Mouse (Mus musculus): ENCODE data around the gene Rassf10. TPM values are rescaled to one million over a fixed set of nuclear protein-coding genes. Genes with fewer than 3 reads are reported as not detected.

Gene Rassf10
- polyA plus RNA-seq (2014; fragmentation: Nextera tagmentation; extraction: Ambion mirVana), result 15.8 and 19.4 TPM in 2 replicates

- H3K9ac ChIP-seq (ENCODE audit: low read depth, low read length), result peak within 1 kb of the TSS; percentile 75
- H3K4me2 ChIP-seq (replicated peaks; ENCODE audit: low read depth, low read length), result peak within 1 kb of the TSS; percentile 90
- H3K4me3 ChIP-seq (ENCODE audit: low read length), result peak within 1 kb of the TSS; percentile 63
- no peaks in the 10 kb centered on the region for H3K9me3 ChIP-seq (ENCODE audit: control insufficient read depth, low read length)
- H3K27ac ChIP-seq (ENCODE audit: low read depth, low read length), result peak within 1 kb of the TSS; percentile 74
- 0 out of 2 replicates have a peak, but pooled peaks cover 4% of the 10 kb centered on the region for H3K36me3 ChIP-seq (ENCODE audit: control insufficient read depth, insufficient read depth, low read length)
- H3K4me1 ChIP-seq (ENCODE audit: control insufficient read depth, insufficient read depth, low read length), result peaks cover 13% of the 10 kb centered on the region; the same call in 1 of the 2 replicates
- WGBS, result 1% methylated on average over 41 of the region's 41 CpGs
- H3K27me3 ChIP-seq (ENCODE audit: control insufficient read depth, insufficient read depth, low read length), result peaks cover 19% of the 10 kb centered on the region
- ATAC-seq (ENCODE audit: low FRiP score, low TSS enrichment), result peak; percentile 93
Measured at GRCm38 (mm10) chr7:112953777-112954291, at the start of gene Rassf10. Gene Rassf10, plus strand, starts transcription at chr7:112953962.

DNA sequence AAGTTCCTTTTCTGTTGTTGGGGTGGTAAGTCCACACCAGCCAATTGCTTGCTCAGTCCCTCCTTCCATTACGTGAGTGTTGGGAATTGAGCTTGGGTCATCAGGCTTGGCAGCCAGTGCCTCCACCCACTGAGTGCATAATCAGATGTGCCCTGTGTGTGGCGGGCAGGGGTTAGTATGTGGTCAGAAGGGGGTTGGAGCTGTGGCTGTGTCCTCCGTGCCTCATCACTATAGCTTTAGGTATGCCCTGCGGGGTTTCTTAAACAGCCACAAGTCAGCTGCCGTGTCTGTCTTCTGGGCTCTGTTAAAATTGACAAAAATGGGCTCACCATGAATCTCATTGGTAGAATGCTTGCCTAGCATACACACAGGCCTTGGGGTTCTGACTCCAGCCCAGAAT lies 46.9 kb upstream of the Rassf10 start:
- H3K4me1 ChIP-seq (ENCODE audit: control insufficient read depth, insufficient read depth, low read length), result no peaks in the 10 kb centered on the region; the same call in 1 of the 2 replicates
- no peaks in the 10 kb centered on the region for H3K9me3 ChIP-seq (ENCODE audit: control insufficient read depth, low read length)
- ATAC-seq (ENCODE audit: low FRiP score, low TSS enrichment), result no peak
- H3K27me3 ChIP-seq (ENCODE audit: control insufficient read depth, insufficient read depth, low read length), result no peaks in the 10 kb centered on the region
- 83% methylated on average over 5 of the region's 5 CpGs for WGBS
- H3K4me3 ChIP-seq (ENCODE audit: low read length), result no peak overlapping the region
- H3K36me3 ChIP-seq (ENCODE audit: control insufficient read depth, insufficient read depth, low read length), result peaks cover 3% of the 10 kb centered on the region; the same call in 1 of the 2 replicates
- H3K27ac ChIP-seq (ENCODE audit: low read depth, low read length), result no peak overlapping the region
- no peak overlapping the region for H3K9ac ChIP-seq (ENCODE audit: low read depth, low read length)
- no peak overlapping the region for H3K4me2 ChIP-seq (replicated peaks; ENCODE audit: low read depth, low read length)

DNA sequence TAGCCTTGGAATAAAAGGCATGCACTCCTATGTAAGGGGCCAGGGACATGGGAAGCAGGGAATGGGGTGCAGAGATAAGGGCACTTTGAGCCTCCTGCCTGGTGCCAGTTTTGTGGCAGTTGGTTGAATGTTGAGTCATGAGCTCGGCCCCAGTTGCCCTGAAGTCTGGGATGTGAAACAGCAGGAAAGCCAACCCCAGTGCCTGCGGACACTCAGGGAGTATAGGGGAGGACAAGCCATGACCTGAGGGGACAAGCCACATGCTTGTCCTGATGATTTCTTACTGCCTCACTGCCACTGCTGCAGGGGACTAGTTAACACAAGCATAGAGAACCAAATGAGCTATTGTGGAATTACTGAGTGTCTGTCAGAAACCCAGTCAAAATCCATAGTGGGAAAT lies 46.3 kb upstream of the Rassf10 start:
- H3K27me3 ChIP-seq (ENCODE audit: control insufficient read depth, insufficient read depth, low read length), result no peaks in the 10 kb centered on the region
- H3K36me3 ChIP-seq (ENCODE audit: control insufficient read depth, insufficient read depth, low read length), result peaks cover 3% of the 10 kb centered on the region; the same call in 1 of the 2 replicates
- H3K4me3 ChIP-seq (ENCODE audit: low read length), result no peak overlapping the region
- ATAC-seq (ENCODE audit: low FRiP score, low TSS enrichment), result no peak
- no peak overlapping the region for H3K4me2 ChIP-seq (replicated peaks; ENCODE audit: low read depth, low read length)
- no peaks in the 10 kb centered on the region; the same call in 1 of the 2 replicates for H3K4me1 ChIP-seq (ENCODE audit: control insufficient read depth, insufficient read depth, low read length)
- H3K9me3 ChIP-seq (ENCODE audit: control insufficient read depth, low read length), result no peaks in the 10 kb centered on the region
- WGBS, result 41% methylated on average over 2 of the region's 2 CpGs
- H3K27ac ChIP-seq (ENCODE audit: low read depth, low read length), result no peak overlapping the region
- H3K9ac ChIP-seq (ENCODE audit: low read depth, low read length), result no peak overlapping the region

DNA sequence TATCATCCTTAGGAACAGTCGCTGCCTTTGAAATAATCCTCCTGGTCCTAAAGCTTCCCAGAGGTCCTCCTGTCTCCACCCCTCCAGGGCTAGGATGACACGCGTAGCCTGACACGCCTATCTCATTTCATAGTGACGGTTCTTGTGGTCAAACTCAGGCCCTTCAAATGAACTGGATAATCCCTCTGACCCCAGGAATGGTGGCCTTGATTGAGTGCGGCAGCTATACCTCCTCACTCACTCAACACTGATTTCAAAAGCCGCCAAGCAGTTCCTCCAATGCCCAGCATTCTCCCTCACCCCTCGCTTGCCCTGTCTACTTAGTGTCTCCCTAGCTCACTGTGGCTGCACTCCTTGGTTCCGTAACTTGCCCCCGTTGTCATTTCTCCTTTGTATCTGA lies 44.6 kb upstream of the Rassf10 start:
- Histone ChIP-seq H3K27me3 (ENCODE audit: control insufficient read depth, insufficient read depth, low read length) (no peaks in the 10 kb centered on the region), H3K9me3 (ENCODE audit: control insufficient read depth, low read length) (no peaks in the 10 kb centered on the region), H3K27ac (ENCODE audit: low read depth, low read length) (no peak overlapping the region), H3K4me3 (ENCODE audit: low read length) (no peak overlapping the region), H3K4me2 (replicated peaks; ENCODE audit: low read depth, low read length) (no peak overlapping the region), H3K4me1 (ENCODE audit: control insufficient read depth, insufficient read depth, low read length) (no peaks in the 10 kb centered on the region; the same call in 1 of the 2 replicates), H3K36me3 (ENCODE audit: control insufficient read depth, insufficient read depth, low read length) (peaks cover 3% of the 10 kb centered on the region; the same call in 1 of the 2 replicates), H3K9ac (ENCODE audit: low read depth, low read length) (no peak overlapping the region)
- WGBS, result 83% methylated on average over 10 of the region's 10 CpGs
- ATAC-seq (ENCODE audit: low FRiP score, low TSS enrichment), result no peak

DNA sequence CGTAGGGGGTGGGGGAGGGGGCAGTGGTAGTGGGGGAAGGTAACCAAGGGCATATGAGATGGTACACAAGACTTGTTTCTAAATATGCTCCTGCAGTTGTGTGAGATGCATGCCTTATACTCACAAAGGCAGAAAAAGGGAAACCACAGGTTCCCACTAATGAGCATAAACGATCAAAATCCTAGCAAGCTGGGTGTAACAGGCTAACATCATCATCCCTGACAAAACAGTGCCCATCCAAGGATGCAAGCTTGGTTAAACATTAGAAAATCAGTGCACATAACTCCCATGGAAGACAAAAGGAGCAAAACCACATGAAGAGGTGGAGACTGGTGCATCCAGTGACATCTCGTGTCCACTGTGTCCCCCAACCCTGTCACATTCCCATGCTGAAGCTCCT lies 40.8 kb upstream of the Rassf10 start:
- H3K27me3 ChIP-seq (ENCODE audit: control insufficient read depth, insufficient read depth, low read length), result no peaks in the 10 kb centered on the region
- no peak overlapping the region for H3K4me3 ChIP-seq (ENCODE audit: low read length)
- H3K36me3 ChIP-seq (ENCODE audit: control insufficient read depth, insufficient read depth, low read length), result no peaks in the 10 kb centered on the region
- 83% methylated on average over 3 of the region's 3 CpGs for WGBS
- H3K27ac ChIP-seq (ENCODE audit: low read depth, low read length), result no peak overlapping the region
- no peaks in the 10 kb centered on the region for H3K9me3 ChIP-seq (ENCODE audit: control insufficient read depth, low read length)
- no peak for ATAC-seq (ENCODE audit: low FRiP score, low TSS enrichment)
- H3K4me2 ChIP-seq (replicated peaks; ENCODE audit: low read depth, low read length), result no peak overlapping the region
- 0 out of 2 replicates have a peak, but pooled peaks cover 7% of the 10 kb centered on the region for H3K4me1 ChIP-seq (ENCODE audit: control insufficient read depth, insufficient read depth, low read length)
- H3K9ac ChIP-seq (ENCODE audit: low read depth, low read length), result no peak overlapping the region

DNA sequence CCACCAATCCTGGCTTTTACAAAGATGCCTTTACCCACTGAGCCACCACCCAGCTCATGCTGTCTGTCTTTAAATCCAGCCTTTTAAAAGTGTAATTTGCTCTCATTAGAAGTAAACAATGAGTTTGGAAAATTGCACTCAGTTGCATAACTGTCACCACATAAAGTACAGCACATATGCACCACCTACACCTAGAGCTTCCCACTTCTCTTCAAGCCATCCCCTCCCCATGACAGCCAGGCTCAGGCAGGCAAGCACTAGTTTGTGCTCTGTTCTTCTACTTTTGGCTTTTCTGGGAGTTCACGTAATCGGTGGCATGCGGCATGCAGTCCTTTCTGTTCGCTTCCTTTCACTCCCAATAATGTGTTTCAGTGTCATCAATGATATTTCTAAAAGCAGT lies 38.2 kb upstream of the Rassf10 start:
- H3K4me3 ChIP-seq (ENCODE audit: low read length), result no peak overlapping the region
- no peak overlapping the region for H3K27ac ChIP-seq (ENCODE audit: low read depth, low read length)
- H3K4me2 ChIP-seq (replicated peaks; ENCODE audit: low read depth, low read length), result no peak overlapping the region
- no peaks in the 10 kb centered on the region for H3K27me3 ChIP-seq (ENCODE audit: control insufficient read depth, insufficient read depth, low read length)
- 0 out of 2 replicates have a peak, but pooled peaks cover 11% of the 10 kb centered on the region for H3K4me1 ChIP-seq (ENCODE audit: control insufficient read depth, insufficient read depth, low read length)
- H3K9me3 ChIP-seq (ENCODE audit: control insufficient read depth, low read length), result no peaks in the 10 kb centered on the region
- H3K9ac ChIP-seq (ENCODE audit: low read depth, low read length), result no peak overlapping the region
- H3K36me3 ChIP-seq (ENCODE audit: control insufficient read depth, insufficient read depth, low read length), result no peaks in the 10 kb centered on the region
- WGBS, result 95% methylated on average over 4 of the region's 4 CpGs
- ATAC-seq (ENCODE audit: low FRiP score, low TSS enrichment), result no peak

DNA sequence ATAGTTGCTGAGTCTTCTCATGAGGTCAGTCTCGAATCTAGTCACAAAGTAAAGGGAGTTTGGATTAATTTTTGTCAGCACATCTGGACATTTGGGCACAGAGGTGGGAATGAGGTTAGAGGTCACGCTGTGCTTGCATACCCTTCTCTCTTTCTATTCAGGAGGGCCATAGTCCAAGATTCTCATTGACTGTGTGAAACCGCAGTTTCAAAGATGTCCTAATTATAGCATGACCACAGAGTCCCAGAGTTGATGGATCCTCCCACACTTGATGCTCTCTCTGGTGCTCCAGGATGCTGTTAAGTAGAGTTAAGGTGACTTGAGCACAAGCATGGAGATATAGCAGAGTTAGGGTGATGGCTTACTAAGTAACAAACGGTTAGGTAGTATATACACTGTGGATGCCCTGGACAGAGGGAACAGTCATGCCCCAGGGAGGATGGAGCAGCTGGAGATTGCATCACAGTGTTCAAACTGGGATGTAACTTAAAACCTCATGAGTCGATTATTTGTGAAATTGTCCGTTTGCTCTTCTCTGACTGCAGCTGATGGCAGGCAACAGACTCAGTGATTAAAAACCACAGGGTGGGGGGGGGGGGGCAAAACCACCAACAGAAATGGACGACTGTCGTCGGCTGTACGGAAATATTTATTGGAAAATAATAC lies 36.0 kb upstream of the Rassf10 start:
- Histone ChIP-seq H3K4me3 (ENCODE audit: low read length) (no peak overlapping the region), H3K9me3 (ENCODE audit: control insufficient read depth, low read length) (no peaks in the 10 kb centered on the region), H3K27ac (ENCODE audit: low read depth, low read length) (no peak overlapping the region), H3K4me2 (replicated peaks; ENCODE audit: low read depth, low read length) (no peak overlapping the region), H3K36me3 (ENCODE audit: control insufficient read depth, insufficient read depth, low read length) (no peaks in the 10 kb centered on the region), H3K4me1 (ENCODE audit: control insufficient read depth, insufficient read depth, low read length) (peaks cover 13% of the 10 kb centered on the region; the same call in 1 of the 2 replicates), H3K27me3 (ENCODE audit: control insufficient read depth, insufficient read depth, low read length) (no peaks in the 10 kb centered on the region), H3K9ac (ENCODE audit: low read depth, low read length) (no peak overlapping the region)
- 0 out of 2 replicates have a peak, but pooled peaks have one; percentile 41 for ATAC-seq (ENCODE audit: low FRiP score, low TSS enrichment)
- 56% methylated on average over 10 of the region's 10 CpGs for WGBS

DNA sequence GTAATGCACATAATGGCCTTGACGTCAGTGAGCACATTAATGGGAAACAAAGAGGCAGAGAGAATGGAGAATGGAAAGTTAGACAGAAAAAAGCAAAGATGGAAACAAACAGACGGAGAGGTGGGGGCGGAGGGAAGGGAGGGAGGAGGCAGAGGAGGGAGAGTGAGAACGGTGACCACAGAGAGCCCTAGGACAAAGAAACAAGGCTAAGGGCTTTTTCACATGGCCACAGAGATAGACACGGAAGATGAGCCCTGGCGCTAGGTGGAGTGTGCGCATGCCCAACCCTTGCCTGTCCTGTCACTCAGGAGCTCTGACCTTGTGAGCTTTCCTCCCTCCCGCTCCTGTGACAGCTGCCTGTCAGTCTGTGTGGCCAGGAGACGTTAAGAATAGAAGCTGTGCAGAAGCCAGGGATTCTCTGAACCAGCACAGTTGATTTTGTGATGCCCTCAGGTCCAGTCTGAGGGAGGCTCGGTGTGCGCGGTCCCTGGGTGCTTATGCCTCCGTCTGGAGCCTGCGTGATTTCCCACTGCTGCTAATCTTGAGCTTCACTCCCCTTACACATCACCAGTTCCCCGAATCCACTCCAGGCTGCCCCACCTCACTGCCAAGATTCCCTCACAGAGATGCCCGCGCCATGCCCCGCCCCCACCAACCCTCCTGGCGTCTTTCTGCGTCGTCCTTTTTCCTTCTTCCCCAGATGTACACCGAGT lies 35.3 kb upstream of the Rassf10 start:
- Histone ChIP-seq H3K9me3 (ENCODE audit: control insufficient read depth, low read length) (no peaks in the 10 kb centered on the region), H3K4me3 (ENCODE audit: low read length) (no peak overlapping the region), H3K4me2 (replicated peaks; ENCODE audit: low read depth, low read length) (no peak overlapping the region), H3K27me3 (ENCODE audit: control insufficient read depth, insufficient read depth, low read length) (no peaks in the 10 kb centered on the region), H3K27ac (ENCODE audit: low read depth, low read length) (no peak overlapping the region), H3K9ac (ENCODE audit: low read depth, low read length) (no peak overlapping the region), H3K36me3 (ENCODE audit: control insufficient read depth, insufficient read depth, low read length) (no peaks in the 10 kb centered on the region), H3K4me1 (ENCODE audit: control insufficient read depth, insufficient read depth, low read length) (peaks cover 20% of the 10 kb centered on the region; the same call in 1 of the 2 replicates)
- WGBS, result 60% methylated on average over 22 of the region's 22 CpGs
- no peak for ATAC-seq (ENCODE audit: low FRiP score, low TSS enrichment)

- no peaks in the 10 kb centered on the region for H3K9me3 ChIP-seq (ENCODE audit: control insufficient read depth, low read length)
- no peaks in the 10 kb centered on the region for H3K36me3 ChIP-seq (ENCODE audit: control insufficient read depth, insufficient read depth, low read length)
- H3K9ac ChIP-seq (ENCODE audit: low read depth, low read length), result no peak overlapping the region
- no peak for ATAC-seq (ENCODE audit: low FRiP score, low TSS enrichment)
- no peak overlapping the region for H3K4me2 ChIP-seq (replicated peaks; ENCODE audit: low read depth, low read length)
- WGBS, result 1% methylated on average over 4 of the region's 4 CpGs
- H3K4me3 ChIP-seq (ENCODE audit: low read length), result no peak overlapping the region
- H3K27ac ChIP-seq (ENCODE audit: low read depth, low read length), result no peak overlapping the region
- H3K4me1 ChIP-seq (ENCODE audit: control insufficient read depth, insufficient read depth, low read length), result peaks cover 30% of the 10 kb centered on the region
- H3K27me3 ChIP-seq (ENCODE audit: control insufficient read depth, insufficient read depth, low read length), result no peaks in the 10 kb centered on the region
Measured at GRCm38 (mm10) chr7:112919845-112920244, 33.9 kb upstream of the Rassf10 start.

Measured in kidney, embryonic 14.5 days (tissue).